Mouse (Mus musculus) urinary bladder, postnatal 4 days (tissue): ENCODE measurements at regions not wholly inside any gene's neighbourhood (a gene's known extent, or its start where the extent isn't known, plus 50 kb on each side); places are given as distances from the start of the nearest gene placed in this dataset.

ENCODE experiments used
- DNase-seq, 2 experiments: peaks; one replicate each; pipeline ENCODE4 v3.0.0; 2021 to 2022; ENCODE audit warnings: low spot score in 2 of 2

- no peak for DNase-seq
Measured at GRCm38 (mm10) chr5:133821273-133821672, 278.2 kb upstream of the Castor2 start.

GRCm38 (mm10) chr5:133815462-133815861 lies 284.0 kb upstream of the Castor2 start:
- no peak for DNase-seq

- DNase-seq, result no peak
Measured at GRCm38 (mm10) chr5:133814436-133814835, 285.1 kb upstream of the Castor2 start.

GRCm38 (mm10) chr5:133812216-133812615 lies 287.3 kb upstream of the Castor2 start:
- no peak for DNase-seq

- no peak for DNase-seq
Measured at GRCm38 (mm10) chr5:133806891-133807290, 292.6 kb upstream of the Castor2 start.

GRCm38 (mm10) chr5:133802001-133802400 lies 297.5 kb upstream of the Castor2 start:
- no peak for DNase-seq

- DNase-seq, result no peak
Measured at GRCm38 (mm10) chr5:133795638-133796037, 303.9 kb upstream of the Castor2 start.

GRCm38 (mm10) chr5:133790726-133791125 lies 308.8 kb upstream of the Castor2 start:
- no peak for DNase-seq

- no peak for DNase-seq
Measured at GRCm38 (mm10) chr5:133788006-133788405, 311.5 kb upstream of the Castor2 start.

- DNase-seq, result no peak
Measured at GRCm38 (mm10) chr5:133787491-133787890, 312.0 kb upstream of the Castor2 start.

GRCm38 (mm10) chr5:133776591-133776990 lies 322.9 kb upstream of the Castor2 start:
- no peak for DNase-seq

- no peak for DNase-seq
Measured at GRCm38 (mm10) chr5:133774116-133774515, 325.4 kb upstream of the Castor2 start.

- DNase-seq, result no peak
Measured at GRCm38 (mm10) chr5:133768856-133769255, 330.7 kb upstream of the Castor2 start.

GRCm38 (mm10) chr5:133757817-133758216 lies 341.7 kb upstream of the Castor2 start:
- no peak for DNase-seq

GRCm38 (mm10) chr5:133754180-133754579 lies 345.3 kb upstream of the Castor2 start:
- DNase-seq, result no peak

GRCm38 (mm10) chr5:133753461-133754160 lies 345.9 kb upstream of the Castor2 start:
- DNase-seq, result no peak

GRCm38 (mm10) chr5:133746960-133747359 lies 352.6 kb upstream of the Castor2 start:
- no peak for DNase-seq

GRCm38 (mm10) chr5:133746411-133746810 lies 353.1 kb upstream of the Castor2 start:
- DNase-seq, result no peak

GRCm38 (mm10) chr5:133744136-133744535 lies 355.4 kb upstream of the Castor2 start:
- DNase-seq, result no peak

GRCm38 (mm10) chr5:133743606-133744005 lies 355.9 kb upstream of the Castor2 start:
- no peak for DNase-seq

GRCm38 (mm10) chr5:133731871-133732270 lies 367.6 kb upstream of the Castor2 start:
- no peak for DNase-seq

- DNase-seq, result no peak
Measured at GRCm38 (mm10) chr5:133718187-133719078, 381.1 kb upstream of the Castor2 start.

- no peak for DNase-seq
Measured at GRCm38 (mm10) chr5:133715830-133716229, 383.7 kb upstream of the Castor2 start.
